Mouse (Mus musculus) monocyte, adult 2 months (primary cell): ENCODE measurements around the gene Rxfp4.

Experiments
- DNase-seq, 2 experiments: peaks; one replicate each; pipeline ENCODE4 v3.0.0; 2022; ENCODE audit warnings: low spot score in 2 of 2, low read depth in 1 of 2

The Rxfp4 gene

GRCm38 (mm10) chr3:88652846-88653515 lies at the start of gene Rxfp4:
TSS of gene Rxfp4 (minus strand) at chr3:88653142.
- no peak for DNase-seq

- DNase-seq: no peak
Observed at GRCm38 (mm10) chr3:88701222-88701621, 48.3 kb upstream of the Rxfp4 start.

GRCm38 (mm10) chr3:88700247-88700646 lies 47.3 kb upstream of the Rxfp4 start:
- DNase-seq: no peak

GRCm38 (mm10) chr3:88698834-88699233 lies 45.9 kb upstream of the Rxfp4 start:
- DNase-seq: no peak

GRCm38 (mm10) chr3:88698051-88698450 lies 45.1 kb upstream of the Rxfp4 start:
- no peak for DNase-seq

GRCm38 (mm10) chr3:88695545-88695944 lies 42.6 kb upstream of the Rxfp4 start:
- no peak for DNase-seq

- no peak for DNase-seq
Observed at GRCm38 (mm10) chr3:88689079-88689478, 36.1 kb upstream of the Rxfp4 start.

- no peak for DNase-seq
Observed at GRCm38 (mm10) chr3:88686734-88687611, 34.0 kb upstream of the Rxfp4 start.

GRCm38 (mm10) chr3:88685958-88686451 lies 33.1 kb upstream of the Rxfp4 start:
- DNase-seq: peak in 1 of 2 experiments; percentile 4

GRCm38 (mm10) chr3:88684980-88685941 lies 32.3 kb upstream of the Rxfp4 start, which contains the start of gene Khdc4:
TSS of gene Khdc4 (plus strand) at chr3:88685803.
- peak; percentile 84 to 89 for DNase-seq

- no peak for DNase-seq
Observed at GRCm38 (mm10) chr3:88684236-88684979, 31.5 kb upstream of the Rxfp4 start.

GRCm38 (mm10) chr3:88683814-88684213 lies 30.9 kb upstream of the Rxfp4 start:
- no peak for DNase-seq

- peak in 1 of 2 experiments; percentile 14 for DNase-seq
Observed at GRCm38 (mm10) chr3:88677399-88677798, 24.5 kb upstream of the Rxfp4 start.

GRCm38 (mm10) chr3:88664095-88664494 lies 11.2 kb upstream of the Rxfp4 start:
- DNase-seq: peak in 1 of 2 experiments; percentile 28

- no peak for DNase-seq
Observed at GRCm38 (mm10) chr3:88659798-88660197, 6.9 kb upstream of the Rxfp4 start.

GRCm38 (mm10) chr3:88658441-88659127 lies 5.6 kb upstream of the Rxfp4 start:
- no peak for DNase-seq

- no peak for DNase-seq
Observed at GRCm38 (mm10) chr3:88655619-88656018, 2.7 kb upstream of the Rxfp4 start.

- DNase-seq: no peak
Observed at GRCm38 (mm10) chr3:88654621-88655020, 1.7 kb upstream of the Rxfp4 start.

GRCm38 (mm10) chr3:88653516-88654370 lies 801 bp upstream of the Rxfp4 start:
- DNase-seq: no peak
